Mouse (Mus musculus) left cerebral cortex, postnatal 4 days (tissue): Measurements from ENCODE around the gene Disc1. TPM values are rescaled to one million over a fixed set of nuclear protein-coding genes. Genes with fewer than 3 reads are reported as not detected.

Source experiments
- DNase-seq: peaks from one replicate; pipeline ENCODE4 v3.0.0-alpha.2; 2022
- intact Hi-C: fragments of 180-260 bp; cut with DNase I; formaldehyde crosslinking; loops from one replicate; pipeline ENCODE4 v1.15.1; 2025
- total RNA-seq, 2 experiments: library from RNA; stranded (reverse); gene quantifications; 2 replicates each; pipeline ENCODE4 v1.2.3; 2021

The Disc1 gene
- total RNA-seq, 2 experiments from 2014 or later = 3.9 to 4.4 TPM

DNA sequence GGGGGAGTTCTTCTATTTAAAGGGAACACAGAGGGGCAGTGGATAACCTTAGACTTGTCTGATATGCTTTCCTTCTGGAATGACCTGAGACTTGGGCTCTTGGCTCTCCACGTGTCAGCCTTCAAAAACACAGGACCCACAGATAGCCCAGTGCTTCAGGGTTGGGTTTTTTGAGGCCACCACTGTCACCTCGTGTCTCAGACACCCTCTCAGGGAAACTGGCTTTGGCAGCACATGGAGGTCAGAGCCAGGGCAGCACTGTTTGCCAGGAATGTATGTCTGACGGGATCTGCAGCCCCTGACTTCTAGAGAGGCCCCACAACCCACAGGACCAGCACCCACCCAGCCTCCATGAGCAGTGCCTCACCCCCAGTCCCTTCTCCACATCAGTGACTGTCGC, 120.9 kb downstream of the Disc1 start:
- intact Hi-C loops = no loop called here
- DNase-seq = no peak

DNA sequence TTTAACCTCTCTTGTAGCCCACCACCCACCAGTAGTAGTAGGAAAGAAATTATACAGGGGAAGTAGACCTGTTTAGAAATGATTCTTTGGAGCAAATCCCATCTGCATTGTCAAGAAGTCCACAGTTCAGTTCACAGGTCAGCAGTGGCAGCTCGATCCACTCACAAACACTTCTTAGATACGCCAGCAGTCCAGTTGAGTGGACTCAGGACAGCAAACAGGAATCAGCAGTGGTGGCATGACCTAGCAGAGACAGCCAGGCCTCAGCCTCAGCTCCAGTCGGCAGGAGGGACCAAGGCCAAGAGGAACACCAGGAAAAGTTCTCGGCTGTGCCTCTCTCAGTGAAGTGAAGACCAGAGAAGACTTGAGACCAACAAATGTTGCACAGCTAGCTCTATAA, 121.7 kb downstream of the Disc1 start:
- no peak for DNase-seq
- intact Hi-C loops = no loop called here

GRCm38 (mm10) chr8:125177091-125177490, 123.1 kb downstream of the Disc1 start:
- intact Hi-C loops = no loop called here
- no peak for DNase-seq

DNA sequence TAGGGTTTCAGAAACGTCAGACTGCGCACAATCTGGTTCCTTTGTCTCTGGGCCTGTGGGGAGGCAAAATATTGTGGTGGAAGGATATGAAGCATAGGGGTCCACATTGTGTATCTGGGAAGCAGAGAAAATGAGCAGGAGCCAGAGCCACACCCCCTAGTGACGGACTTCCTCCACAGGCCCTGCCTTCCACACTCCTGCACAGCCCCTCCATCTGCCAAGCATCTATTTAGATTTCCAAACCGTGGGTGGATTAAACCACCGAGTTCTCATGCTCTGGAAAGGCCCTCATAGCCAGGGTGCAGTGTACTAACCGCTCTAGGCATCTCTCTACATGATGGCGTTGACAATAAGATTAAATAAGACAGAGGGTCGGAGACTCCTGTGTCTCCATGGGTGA, 124.0 kb downstream of the Disc1 start:
- intact Hi-C loops = no loop called here
- no peak for DNase-seq

DNA sequence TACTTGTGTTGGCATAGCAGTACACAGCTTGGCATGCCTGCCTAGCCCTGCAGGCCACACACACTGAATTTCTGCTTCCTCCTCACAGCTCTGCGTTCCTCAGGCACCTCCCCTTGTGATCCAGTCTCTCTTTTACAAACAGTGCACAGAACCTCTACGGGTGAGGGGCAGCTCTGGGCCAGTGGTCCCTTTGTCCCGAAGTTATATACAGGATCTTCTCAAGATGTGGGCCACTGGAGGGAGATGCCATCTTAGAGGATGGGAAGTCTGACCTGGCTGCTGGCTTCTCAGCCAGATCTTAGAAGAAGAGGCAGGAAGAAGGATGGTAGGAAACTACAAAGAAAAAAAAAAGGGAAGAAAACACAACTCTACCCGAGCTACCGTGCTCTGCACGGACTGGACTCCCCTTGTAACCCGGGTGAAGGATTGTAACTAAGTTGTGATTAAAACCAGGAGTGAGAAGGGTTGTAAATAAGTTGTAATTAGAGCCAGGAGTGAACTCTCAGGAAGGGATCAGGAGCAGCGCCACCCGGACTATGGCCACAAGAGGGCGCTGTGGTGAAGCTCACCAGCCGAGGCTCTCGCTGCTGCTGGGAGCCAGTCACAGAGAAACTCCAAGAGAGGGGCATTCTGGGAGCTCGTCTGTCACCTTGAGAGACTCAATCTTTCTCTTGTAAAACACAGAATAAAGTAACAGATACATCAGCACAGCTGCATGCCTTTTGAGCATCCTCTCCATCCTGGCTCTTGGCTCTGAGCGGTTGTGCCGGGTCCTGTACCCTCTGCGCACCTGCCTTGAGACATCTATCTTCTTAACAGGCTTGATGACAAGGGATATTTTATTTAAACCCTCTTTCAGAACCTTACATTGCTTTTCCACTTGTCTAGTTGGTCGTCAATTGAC, 129.8 kb downstream of the Disc1 start:
- DNase-seq = peak; percentile 87
- intact Hi-C loops = loop anchor here (5.0 to 10.0 kb wide), 2 partner anchors 251 to 384 kb away; partner anchors contain the start of gene Sipa1l2

- intact Hi-C loops = loop anchor here (5.0 to 10.0 kb wide), 2 partner anchors 250 to 383 kb away; partner anchors contain the start of gene Sipa1l2
- no peak for DNase-seq
Measured at GRCm38 (mm10) chr8:125184452-125184817, 130.4 kb downstream of the Disc1 start.

DNA sequence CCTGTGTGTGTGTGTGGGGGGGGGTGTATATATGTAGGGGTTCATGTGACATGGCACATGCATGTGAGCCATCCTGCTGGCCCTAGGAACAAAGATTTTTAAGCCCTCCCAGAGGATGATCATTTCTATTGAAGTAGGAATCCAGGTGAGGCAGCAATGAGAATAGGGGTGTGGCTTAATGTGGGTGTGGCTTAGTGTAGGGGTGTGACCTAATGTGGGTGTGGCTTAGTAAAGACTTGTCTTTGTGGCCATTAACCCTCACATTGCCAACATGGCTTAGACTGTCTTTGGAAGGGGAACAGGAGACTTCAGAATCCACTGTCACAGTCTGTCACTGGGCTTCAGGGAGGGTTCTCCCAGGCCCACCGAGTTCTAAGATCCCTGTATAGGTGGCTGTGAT, 130.9 kb downstream of the Disc1 start:
- DNase-seq = no peak
- intact Hi-C loops = loop anchor here (5.0 to 10.0 kb wide), 2 partner anchors 250 to 382 kb away; partner anchors contain the start of gene Sipa1l2

DNA sequence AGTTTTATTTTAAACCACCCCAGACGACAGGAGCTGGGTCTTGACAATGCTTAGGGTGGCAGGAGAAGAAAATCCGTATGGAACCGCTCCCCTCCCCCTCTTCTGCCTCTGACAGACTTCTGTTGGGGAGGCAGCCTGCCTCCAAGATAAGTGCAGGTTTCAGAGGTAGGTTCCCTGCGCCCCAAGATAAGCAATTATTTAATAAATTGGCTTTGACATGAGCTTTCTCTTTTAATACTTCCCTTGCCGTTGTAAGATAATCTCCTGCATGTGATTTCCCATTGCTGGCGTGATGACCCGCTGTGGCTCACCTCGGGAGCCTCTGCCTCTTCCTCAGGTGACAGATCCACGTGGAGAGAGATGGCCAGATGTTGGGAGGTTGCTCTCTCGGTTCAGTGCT, 133.0 kb downstream of the Disc1 start:
- intact Hi-C loops = loop anchor here (10.0 kb wide), 1 partner anchor 248 kb away; no protein-coding TSS in a partner anchor
- no peak for DNase-seq

DNA sequence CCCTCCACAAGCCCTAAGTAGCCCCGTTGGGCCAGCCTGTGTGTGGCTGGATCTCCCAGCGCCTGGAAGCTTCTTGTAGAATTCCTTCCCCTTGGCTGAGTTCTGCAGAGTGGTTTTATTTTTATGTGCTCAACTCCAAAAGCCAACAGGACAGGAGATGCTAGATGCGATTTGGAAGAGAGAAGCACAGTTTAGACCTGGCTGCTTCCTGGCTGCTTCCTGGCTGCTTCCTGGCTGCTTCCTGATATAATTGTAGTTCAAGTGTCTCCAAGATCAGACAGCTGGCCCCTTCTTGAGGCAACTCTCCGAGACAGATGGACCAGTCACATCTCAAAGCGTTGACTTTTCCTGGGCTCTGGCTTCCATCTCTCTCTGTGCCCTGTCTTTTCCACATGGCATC, 139.7 kb downstream of the Disc1 start:
- intact Hi-C loops = no loop called here
- no peak for DNase-seq

- peak; percentile 24 for DNase-seq
- intact Hi-C loops = no loop called here
Measured at GRCm38 (mm10) chr8:125195121-125195520, 141.1 kb downstream of the Disc1 start.

GRCm38 (mm10) chr8:125196573-125197094, 142.6 kb downstream of the Disc1 start:
- DNase-seq = no peak
- intact Hi-C loops = no loop called here

- no peak for DNase-seq
- intact Hi-C loops = no loop called here
Measured at GRCm38 (mm10) chr8:125197341-125198002, 143.5 kb downstream of the Disc1 start.

DNA sequence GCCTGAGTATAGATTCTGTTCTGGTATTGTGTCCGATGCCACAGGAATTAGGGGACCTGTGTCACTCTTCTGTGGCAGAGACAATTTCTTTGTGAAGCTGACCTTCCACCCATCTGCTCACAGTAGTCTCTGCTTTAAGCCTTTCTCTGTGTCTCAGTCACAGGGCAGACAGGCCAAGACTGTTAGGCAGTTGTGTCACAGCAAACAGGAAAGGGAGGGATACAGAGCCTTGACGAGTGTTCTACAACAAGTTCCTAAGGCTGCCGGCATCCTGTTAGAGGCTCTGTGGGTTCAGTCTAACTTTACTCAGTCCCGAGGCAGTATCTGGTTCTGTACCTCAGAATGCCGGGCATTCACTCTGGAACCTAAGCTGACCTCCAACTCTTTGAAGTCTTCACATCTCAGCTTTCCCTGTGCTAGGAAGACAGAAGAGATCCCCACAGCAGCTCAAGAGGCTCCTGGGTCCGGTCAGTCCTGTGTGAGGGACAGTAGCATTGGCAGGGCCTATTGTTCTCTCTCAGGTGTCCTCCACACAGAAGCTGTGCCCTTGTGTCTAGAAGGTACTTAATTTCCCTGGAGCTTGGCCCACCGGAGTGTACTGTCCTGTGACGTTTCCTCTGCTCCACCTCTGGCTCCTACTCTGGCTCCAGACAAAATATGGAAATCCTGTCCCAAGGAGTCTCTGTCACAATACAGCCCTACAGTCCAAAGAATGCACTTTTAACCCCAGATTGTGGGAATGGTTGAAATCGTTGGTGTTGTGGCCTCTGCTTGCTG, 144.6 kb downstream of the Disc1 start:
- DNase-seq = no peak
- intact Hi-C loops = no loop called here

GRCm38 (mm10) chr8:125199197-125199939, 145.4 kb downstream of the Disc1 start:
- intact Hi-C loops = no loop called here
- DNase-seq = no peak

- intact Hi-C loops = no loop called here
- DNase-seq = no peak
Measured at GRCm38 (mm10) chr8:125200273-125200863, 146.4 kb downstream of the Disc1 start.

GRCm38 (mm10) chr8:125201650-125202049, 147.7 kb downstream of the Disc1 start:
- DNase-seq = no peak
- intact Hi-C loops = no loop called here

- intact Hi-C loops = no loop called here
Measured at GRCm38 (mm10) chr8:125203016-125203415, 149.0 kb downstream of the Disc1 start.

DNA sequence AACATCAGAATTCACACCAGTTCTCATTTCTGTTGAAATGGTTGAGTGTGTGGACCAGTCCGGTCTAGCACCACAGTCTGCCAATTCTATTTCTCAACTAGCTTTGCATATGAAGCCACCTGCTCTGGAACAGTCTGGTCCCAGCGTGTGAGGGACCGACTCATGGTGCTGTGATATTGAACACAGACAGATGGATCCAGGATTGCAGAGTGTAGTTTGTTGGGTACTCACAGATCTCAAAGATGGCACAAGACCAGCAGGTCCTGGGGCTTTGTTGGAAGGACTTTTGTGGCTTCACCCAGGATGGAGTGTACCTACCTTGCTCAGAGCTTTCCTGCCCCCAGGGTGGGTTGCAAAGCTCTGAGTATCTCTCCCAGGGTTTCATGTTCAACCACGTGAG, 151.6 kb downstream of the Disc1 start:
- DNase-seq = no peak
- intact Hi-C loops = no loop called here

More at GRCm38 (mm10) chr8:125203016-125203415, 149.0 kb downstream of the Disc1 start:
- no peak for DNase-seq

DNA sequence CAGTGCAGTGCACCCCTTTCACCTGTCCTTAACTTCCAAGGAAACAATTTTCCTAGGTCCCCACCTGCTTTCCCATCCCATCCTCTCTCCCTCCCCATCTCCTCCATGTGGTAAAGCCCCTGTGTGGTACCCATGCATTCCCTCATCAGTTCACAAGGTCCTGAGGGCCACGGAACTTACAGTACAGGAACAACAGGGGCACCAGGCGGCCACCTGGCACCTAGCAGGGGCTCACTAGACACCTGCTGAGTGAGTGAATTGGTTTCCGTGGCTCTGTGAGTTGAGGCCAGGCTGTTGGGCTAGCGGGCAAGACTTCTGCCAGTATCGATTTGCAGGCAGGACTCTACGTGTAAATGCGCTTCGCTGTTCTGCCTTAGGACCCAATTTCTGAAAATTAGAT, 152.4 kb downstream of the Disc1 start:
- no peak for DNase-seq

GRCm38 (mm10) chr8:125206962-125207361, 153.0 kb downstream of the Disc1 start:
- DNase-seq = no peak
- intact Hi-C loops = no loop called here

More for the DNA sequence above, 152.4 kb downstream of the Disc1 start:
- intact Hi-C loops = no loop called here
